Mouse (Mus musculus) A20 (cell line): Measurements from ENCODE around the gene Gprin3.
"Not testable (repeated sequence)": the region's sequence is repeated elsewhere in the genome, so short reads cannot be mapped to it uniquely, and the experiment has no call there.

Source experiments
- DNase-seq: peaks from one replicate; pipeline ENCODE4 v3.0.0-alpha.2; 2011; ENCODE audit warnings: low read depth, low spot score

Gene Gprin3

DNA sequence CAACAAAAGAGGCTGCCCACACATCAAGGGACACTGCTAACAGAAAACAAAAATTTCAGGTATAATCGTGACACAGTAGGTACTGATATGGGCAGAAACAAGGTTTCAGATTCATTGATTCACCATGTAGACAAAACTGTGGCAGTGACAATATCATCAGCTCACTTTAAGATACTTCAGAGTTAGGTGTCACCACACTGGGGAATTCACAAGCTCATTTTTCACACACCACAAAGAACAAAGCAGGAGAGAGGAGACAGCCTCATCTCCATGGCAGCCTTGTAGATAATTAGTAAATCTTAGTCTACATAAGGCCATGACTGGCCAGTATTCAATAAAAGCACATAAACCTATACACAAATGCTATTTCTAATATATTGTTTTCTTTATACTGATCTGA lies 77.4 kb downstream of the Gprin3 start:
- DNase-seq: no peak

DNA sequence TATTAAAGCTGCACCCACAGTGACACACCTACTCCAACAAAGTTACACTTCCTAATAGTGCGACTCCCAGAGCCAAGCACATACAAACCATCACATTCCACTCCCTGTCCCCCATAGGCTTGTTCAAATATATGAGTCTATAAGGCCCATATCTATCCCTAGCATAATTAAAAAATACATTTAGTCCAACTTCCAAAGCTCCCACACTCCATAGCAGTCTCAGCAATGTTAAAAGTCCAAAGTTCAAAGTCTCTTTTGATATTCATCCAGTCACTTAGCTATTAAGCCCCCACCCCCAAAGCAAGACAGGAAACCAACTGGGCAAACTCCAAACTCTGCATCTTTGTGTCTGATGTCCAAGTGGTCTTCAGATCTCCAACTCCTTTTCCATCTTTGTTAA lies 84.9 kb downstream of the Gprin3 start:
- DNase-seq: no peak

DNA sequence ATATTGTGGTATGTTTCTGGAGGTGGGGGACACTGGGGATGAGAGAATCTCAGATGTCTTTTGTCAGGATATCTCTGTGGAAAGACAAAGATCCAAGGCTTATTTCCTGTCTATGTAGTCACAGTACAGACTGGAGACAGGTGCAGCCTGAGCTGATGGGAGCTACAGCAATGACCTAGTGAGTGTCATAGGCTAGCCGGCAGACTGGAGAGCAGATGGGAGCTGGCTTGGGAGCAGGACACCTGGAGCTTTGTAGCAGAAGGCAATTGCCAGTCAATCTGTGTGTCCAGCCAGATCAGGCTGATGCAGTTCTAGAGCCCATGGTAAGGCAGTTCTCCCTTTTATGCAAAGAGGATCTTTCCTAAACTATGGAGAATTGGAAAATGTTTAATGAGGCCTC lies 97.8 kb downstream of the Gprin3 start:
- no peak for DNase-seq

DNA sequence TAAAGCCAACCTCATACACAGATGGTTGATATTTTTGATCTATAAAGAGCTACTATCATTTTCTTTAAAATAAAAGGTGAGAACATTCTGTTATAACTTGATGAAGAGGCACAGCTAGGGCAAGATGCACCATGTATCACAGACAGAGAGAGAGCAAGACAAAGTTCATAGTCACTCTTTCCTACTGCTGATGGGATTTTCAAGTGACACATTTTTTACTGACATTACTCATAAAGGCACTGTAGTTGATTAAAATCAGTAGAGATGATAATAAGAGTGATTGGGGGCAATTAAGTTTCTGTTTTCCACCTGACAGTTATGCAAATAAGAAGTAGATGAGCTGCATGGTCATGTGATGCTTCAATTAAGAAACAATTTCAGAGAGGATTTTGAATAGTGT lies 110.2 kb downstream of the Gprin3 start:
- no peak for DNase-seq

DNA sequence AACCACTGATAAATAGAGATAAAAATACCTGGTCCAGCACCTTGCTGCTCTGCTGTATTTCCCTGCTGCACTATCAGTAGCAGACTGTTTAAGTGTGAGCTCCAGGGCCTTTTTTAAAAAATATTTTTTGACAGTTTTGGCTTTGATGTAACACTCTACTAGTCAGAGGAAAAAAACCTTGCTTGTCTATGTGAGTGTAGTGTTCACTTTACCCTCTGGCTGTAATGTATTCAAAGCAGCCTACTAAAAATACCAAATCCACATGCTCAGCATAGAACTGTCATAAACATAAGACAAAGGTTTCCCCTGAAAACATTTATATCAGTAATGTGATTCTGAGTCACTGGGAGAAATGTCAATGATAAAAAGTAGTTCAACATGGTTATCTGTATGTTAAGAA lies 111.0 kb downstream of the Gprin3 start:
- no peak for DNase-seq

DNA sequence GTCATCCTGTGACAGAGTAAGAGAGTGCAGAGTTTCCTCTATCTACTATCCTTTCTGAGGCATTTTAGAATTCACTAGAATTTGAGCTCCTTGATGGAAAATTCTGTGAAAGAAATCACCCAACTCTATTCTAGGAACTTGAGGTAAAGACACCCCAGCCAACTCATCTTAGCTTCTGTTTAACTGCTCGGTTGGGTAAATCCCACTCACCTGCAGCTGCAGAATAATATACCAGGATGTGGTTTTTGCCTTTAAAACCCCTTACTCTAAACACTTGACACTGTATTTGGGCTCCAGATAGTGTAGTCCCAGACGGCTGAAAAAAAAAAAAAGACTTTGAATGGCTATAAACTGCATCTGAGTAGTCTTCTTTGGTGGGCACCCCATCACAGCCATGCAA lies 112.9 kb downstream of the Gprin3 start:
- DNase-seq: no peak

DNA sequence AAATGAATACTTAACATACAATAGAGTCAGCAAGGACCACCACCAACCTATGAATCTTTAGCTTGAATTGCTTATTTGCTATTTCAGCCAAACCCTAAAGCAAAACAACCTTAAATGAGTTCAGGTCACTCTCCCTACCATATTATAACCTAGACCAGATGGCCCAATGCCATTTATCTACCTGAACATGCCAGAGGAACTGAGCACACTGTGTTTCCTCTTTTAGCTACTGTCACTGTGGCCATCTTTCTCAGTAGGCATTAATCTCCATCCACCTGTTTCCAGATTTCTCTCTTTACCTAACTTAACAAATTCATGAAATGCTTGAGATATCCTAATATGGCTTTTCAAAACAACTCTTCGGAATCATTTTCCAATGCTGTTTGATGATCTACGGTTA lies 114.9 kb downstream of the Gprin3 start:
- no peak for DNase-seq

DNA sequence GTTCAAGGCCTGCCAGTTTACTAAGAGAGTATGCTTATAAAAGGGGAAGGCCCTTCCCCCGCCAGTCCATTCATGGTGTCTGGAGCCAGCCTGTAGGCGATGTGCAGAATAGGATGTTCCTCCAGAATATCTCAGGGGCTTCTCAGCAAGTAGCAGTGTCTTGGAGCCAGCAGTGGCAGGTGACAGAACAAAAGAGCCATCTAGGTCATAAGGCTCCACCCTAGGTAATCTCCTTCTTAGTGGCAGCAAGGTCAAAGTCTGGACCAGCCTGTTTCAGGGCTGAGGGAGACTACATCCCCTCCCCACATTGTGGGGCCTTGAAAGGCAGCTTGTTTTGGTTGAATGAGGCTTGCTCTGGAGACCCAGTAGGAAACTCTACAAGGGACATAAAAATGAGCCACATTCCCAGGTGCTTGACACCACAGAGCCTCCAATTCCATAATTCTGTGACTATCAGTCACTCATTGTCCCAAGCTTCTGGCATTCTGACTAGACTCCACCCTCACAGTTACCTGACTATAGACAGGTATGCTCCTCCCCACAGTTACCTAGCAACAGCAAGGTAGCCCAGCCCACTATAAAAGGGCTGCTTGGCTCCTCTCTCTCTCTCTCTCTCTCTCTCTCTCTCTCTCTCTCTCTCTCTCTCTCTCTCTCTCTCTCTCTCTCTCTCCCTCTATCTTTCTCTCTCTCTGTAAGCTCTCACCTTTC lies 121.7 kb downstream of the Gprin3 start:
- DNase-seq: not testable (repeated sequence)

DNA sequence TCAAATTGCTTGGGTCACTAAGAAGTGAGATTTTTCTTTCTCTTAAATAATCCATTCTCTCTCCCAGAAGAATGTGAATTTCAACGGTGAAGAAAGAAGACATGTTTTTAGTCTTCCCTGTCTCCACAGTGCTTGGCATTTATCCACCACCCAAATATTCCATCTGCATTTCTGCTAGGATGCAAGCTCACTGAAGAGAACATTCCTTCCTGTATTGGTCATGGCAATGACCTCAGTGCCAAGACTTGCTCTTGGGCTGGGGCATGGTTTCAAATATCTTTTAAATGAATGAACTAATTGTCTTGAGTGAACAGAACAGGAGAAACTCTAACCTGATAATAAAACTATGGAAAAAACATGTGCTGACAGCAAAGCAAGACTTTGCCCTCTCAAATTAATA lies 123.1 kb downstream of the Gprin3 start:
- no peak for DNase-seq
